ENCODE assay signal across 11 mouse cellular contexts in genomic region chr10:95162691-95163374, GRCm38 (mm10).
DNase-seq lines count a peak whose midpoint lies in the region; ATAC-seq and TF ChIP-seq lines count a peak whose summit lies in the region.
"Had no signal": no experiment of that assay in that cellular context is flagged by ENCODE, and none has a peak within 500 bp of the region (broad histone marks: within the 10 kb centered on the region; RNA-seq: fewer than 3 reads in every experiment).

No protein-coding gene starts in this region.

- no peak overlapping the region for H3K4me3 ChIP-seq in lung, embryonic 16.5 days (ENCODE audit: low read length)
- no peak overlapping the region for H3K4me3 ChIP-seq in lung, adult 2 months (replicated peaks; ENCODE audit: extremely low read depth, low read depth, low read length)
- H3K4me3 ChIP-seq in kidney, embryonic 15.5 days (replicated peaks) = no peak overlapping the region
- no peak overlapping the region for H3K4me3 ChIP-seq in stomach, postnatal 0 days (ENCODE audit: low read depth, low read length)
- H3K4me3 ChIP-seq: midbrain, embryonic 12.5 days had no signal

- peaks cover 17% of the 10 kb centered on the region for H3K4me1 ChIP-seq in lung, embryonic 16.5 days (replicated peaks; ENCODE audit: control insufficient read depth, insufficient read depth, low read length)
- H3K4me1 ChIP-seq in lung, adult 2 months (ENCODE audit: control insufficient read depth, insufficient read depth, low read length) = peaks cover 5% of the 10 kb centered on the region; the same call in 1 of the 2 replicates
- H3K4me1 ChIP-seq in kidney, embryonic 15.5 days = peaks cover 13% of the 10 kb centered on the region
- H3K4me1 ChIP-seq in stomach, postnatal 0 days (replicated peaks; ENCODE audit: control insufficient read depth, insufficient read depth) = no peaks in the 10 kb centered on the region
- H3K4me1 ChIP-seq: midbrain, embryonic 12.5 days had no signal

- H3K27me3 ChIP-seq in lung, embryonic 16.5 days (ENCODE audit: control insufficient read depth, insufficient read depth, low read depth, low read length) = no peaks in the 10 kb centered on the region
- H3K27me3 ChIP-seq in kidney, embryonic 15.5 days = no peaks in the 10 kb centered on the region
- H3K27me3 ChIP-seq in stomach, postnatal 0 days (ENCODE audit: control insufficient read depth, insufficient read depth, low read length) = no peaks in the 10 kb centered on the region
- H3K27me3 ChIP-seq: midbrain, embryonic 12.5 days had no signal

- no peak for TF ChIP-seq EP300 in stomach, postnatal 0 days (optimal IDR thresholded peaks at IDR 0.05)

- H3K9me3 ChIP-seq in lung, embryonic 16.5 days (ENCODE audit: control insufficient read depth, low read length) = no peaks in the 10 kb centered on the region
- H3K9me3 ChIP-seq in kidney, embryonic 15.5 days (replicated peaks) = 0 out of 2 replicates have a peak, but pooled peaks cover 2% of the 10 kb centered on the region
- H3K9me3 ChIP-seq in stomach, postnatal 0 days (ENCODE audit: control insufficient read depth, low read length) = no peaks in the 10 kb centered on the region
- H3K9me3 ChIP-seq: midbrain, embryonic 12.5 days had no signal

- peak overlapping the region; percentile 32 for H3K4me2 ChIP-seq in lung, embryonic 16.5 days (ENCODE audit: low read depth, low read length)
- no peak overlapping the region for H3K4me2 ChIP-seq in kidney, embryonic 15.5 days
- H3K4me2 ChIP-seq in stomach, postnatal 0 days (replicated peaks; ENCODE audit: low read depth) = peak overlapping the region; percentile 15; the same call in 1 of the 2 replicates
- H3K4me2 ChIP-seq: midbrain, embryonic 12.5 days had no signal

- H3K27ac ChIP-seq in lung, embryonic 16.5 days (ENCODE audit: low read length) = peak overlapping the region; percentile 81
- peak overlapping the region; percentile 68 for H3K27ac ChIP-seq in kidney, embryonic 15.5 days
- H3K27ac ChIP-seq in stomach, postnatal 0 days (replicated peaks) = 0 out of 2 replicates have a peak overlapping the region, but pooled peaks have one; percentile 41
- H3K27ac ChIP-seq: midbrain, embryonic 12.5 days had no signal

- TF ChIP-seq POLR2A in lung, adult 2 months (IDR thresholded peaks at IDR 0.05; ENCODE audit: borderline replicate concordance, extremely low read depth, low read depth, low read length) = no peak

- ATAC-seq in frontal cortex, adult (ENCODE audit: low TSS enrichment) = peak; percentile 23; the same call in 1 of the 2 replicates
- peak; percentile 48 for ATAC-seq in lung, embryonic 16.5 days (ENCODE audit: low read depth)
- ATAC-seq in kidney, embryonic 15.5 days (replicated peaks; ENCODE audit: low FRiP score) = no peak; the same call in 1 of the 2 replicates
- no peak for ATAC-seq in stomach, postnatal 0 days (ENCODE audit: low FRiP score, low TSS enrichment)
- ATAC-seq: inflammation-experienced regulatory T-cells, adult 6 months had no signal

- H3K36me3 ChIP-seq in lung, embryonic 16.5 days (ENCODE audit: control insufficient read depth, insufficient read depth, low read length) = no peaks in the 10 kb centered on the region
- no peaks in the 10 kb centered on the region for H3K36me3 ChIP-seq in kidney, embryonic 15.5 days
- no peaks in the 10 kb centered on the region for H3K36me3 ChIP-seq in stomach, postnatal 0 days (ENCODE audit: control insufficient read depth, insufficient read depth, low read length)
- H3K36me3 ChIP-seq: midbrain, embryonic 12.5 days had no signal

- DNase-seq in frontal cortex, postnatal 14 days (ENCODE audit: low spot score in 2 of 2) = no peak
- no peak for DNase-seq in lung, adult 2 months
- no peak for DNase-seq in stomach, postnatal 0 days (ENCODE audit: low spot score)
- no peak for DNase-seq in right cerebral cortex, postnatal 10 days (ENCODE audit: low spot score in 2 of 2)
- DNase-seq in layer of hippocampus, postnatal 14 days (ENCODE audit: low spot score in 2 of 2) = no peak
- DNase-seq: B cell, adult 2 months had no signal

- no peak overlapping the region for H3K9ac ChIP-seq in lung, embryonic 16.5 days (ENCODE audit: low read length)
- no peak overlapping the region for H3K9ac ChIP-seq in kidney, embryonic 15.5 days
- H3K9ac ChIP-seq in stomach, postnatal 0 days (ENCODE audit: low read length) = no peak overlapping the region
- H3K9ac ChIP-seq: midbrain, embryonic 12.5 days had no signal

- WGBS in lung, embryonic 16.5 days = 16% methylated on average over 8 of the region's 8 CpGs
- WGBS in lung, adult 2 months = 21% methylated on average over 8 of the region's 8 CpGs
- WGBS in kidney, embryonic 15.5 days = 44% methylated on average over 8 of the region's 8 CpGs
- WGBS in stomach, postnatal 0 days = 20% methylated on average over 8 of the region's 8 CpGs

- TF ChIP-seq CTCF in lung, adult 2 months (IDR thresholded peaks at IDR 0.05; ENCODE audit: insufficient read depth, low read length) = no peak
- TF ChIP-seq CTCF in stomach, postnatal 0 days (IDR thresholded peaks at IDR 0.05; ENCODE audit: low read depth) = no peak

Comparison
In these comparisons a context has a peak if more than half of its experiments do, and no peak if none do; other contexts are left out.
1. ATAC-seq: peak in frontal cortex, adult (single experiment) and lung, embryonic 16.5 days (single experiment); none in kidney, embryonic 15.5 days (single experiment) and stomach, postnatal 0 days (single experiment).
2. Peak in every context shown above with its lines, with median percentiles within 50 percentile points of each other: H3K27ac ChIP-seq.